19 mouse cellular contexts compared by ENCODE assay signal in the genomic region with DNA sequence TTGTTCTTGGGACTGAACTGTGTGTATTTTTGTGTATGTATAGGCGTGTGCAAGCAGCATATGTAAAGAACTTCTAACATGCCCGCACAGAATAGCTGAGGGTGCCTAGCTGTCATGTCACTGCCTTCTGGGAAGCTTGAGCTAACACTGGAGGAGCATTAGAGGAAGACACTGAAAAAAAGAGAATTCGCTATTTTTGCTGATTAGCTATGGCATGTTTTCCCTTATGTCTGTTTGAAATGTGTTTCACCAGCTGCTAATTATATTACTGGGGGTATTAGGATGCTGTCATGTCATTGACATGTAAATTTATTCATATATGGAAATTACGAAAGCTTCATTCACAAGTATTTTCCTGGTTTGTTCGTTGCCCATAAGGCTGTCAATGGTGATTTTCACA. TPM values are rescaled to one million over a fixed set of nuclear protein-coding genes. Genes with fewer than 3 reads are reported as not detected.
A peak's percentile ranks its signal among the peaks of the same experiment; 100 is the strongest.
DNase-seq lines count a peak whose midpoint lies in the region; ATAC-seq lines count a peak whose summit lies in the region.
"Had no signal": no experiment of that assay in that cellular context is flagged by ENCODE, and none has a peak within 500 bp of the region (broad histone marks: within the 10 kb centered on the region; RNA-seq: fewer than 3 reads in every experiment).

No protein-coding gene starts in this region.

- WGBS in forebrain, embryonic 13.5 days: 44% methylated on average over 5 of the region's 5 CpGs
- 90% methylated on average over 5 of the region's 5 CpGs for WGBS in forebrain, embryonic 10.5 days
- WGBS in kidney, embryonic 15.5 days: 88% methylated on average over 5 of the region's 5 CpGs
- 61% methylated on average over 5 of the region's 5 CpGs for WGBS in neural tube, embryonic 13.5 days
- WGBS in forebrain, embryonic 16.5 days: 17% methylated on average over 5 of the region's 5 CpGs

- H3K27me3 ChIP-seq in forebrain, embryonic 13.5 days: 0 out of 2 replicates have a peak, but pooled peaks cover 3% of the 10 kb centered on the region
- no peaks in the 10 kb centered on the region for H3K27me3 ChIP-seq in forebrain, embryonic 10.5 days (ENCODE audit: poor library complexity, severe bottlenecking)
- H3K27me3 ChIP-seq in kidney, embryonic 15.5 days: no peaks in the 10 kb centered on the region
- H3K27me3 ChIP-seq in neural tube, embryonic 13.5 days: no peaks in the 10 kb centered on the region
- H3K27me3 ChIP-seq in forebrain, embryonic 16.5 days (replicated peaks; ENCODE audit: control insufficient read depth, insufficient read depth, low read length): no peaks in the 10 kb centered on the region; the same call in 1 of the 2 replicates
- H3K27me3 ChIP-seq: limb, embryonic 13.5 days had no signal

- no peak for DNase-seq in forebrain, embryonic 10.5 days (ENCODE audit: extremely low spot score, low spot score)
- no peak for DNase-seq in kidney, adult 11 months
- no peak for DNase-seq in neural tube, embryonic 10.5 days (ENCODE audit: extremely low spot score, low spot score)
- DNase-seq in embryo, embryonic 10.5 days (ENCODE audit: low spot score): no peak
- DNase-seq: adrenal gland, adult 2 months; cerebellum, adult 11 months; cerebellum, postnatal 36 days; heart, adult 18-20 months; heart, postnatal 14 days; right cerebral cortex, adult 18-20 months; thymus, adult 18-20 months had no signal

- H3K36me3 ChIP-seq in forebrain, embryonic 13.5 days (ENCODE audit: poor library complexity, severe bottlenecking): no peaks in the 10 kb centered on the region
- peaks cover 11% of the 10 kb centered on the region for H3K36me3 ChIP-seq in forebrain, embryonic 10.5 days (replicated peaks)
- H3K36me3 ChIP-seq in kidney, embryonic 15.5 days: peaks cover 16% of the 10 kb centered on the region
- H3K36me3 ChIP-seq in neural tube, embryonic 13.5 days: no peaks in the 10 kb centered on the region
- no peaks in the 10 kb centered on the region for H3K36me3 ChIP-seq in forebrain, embryonic 16.5 days (ENCODE audit: control insufficient read depth, insufficient read depth)

- peak overlapping the region; percentile 61; the same call in 1 of the 2 replicates for H3K27ac ChIP-seq in forebrain, embryonic 13.5 days
- no peak overlapping the region for H3K27ac ChIP-seq in forebrain, embryonic 10.5 days
- H3K27ac ChIP-seq in kidney, embryonic 15.5 days: peak overlapping the region; percentile 75
- 0 out of 2 replicates have a peak overlapping the region, but pooled peaks have one; percentile 29 for H3K27ac ChIP-seq in neural tube, embryonic 13.5 days (replicated peaks)
- peak overlapping the region; percentile 46; the same call in 1 of the 2 replicates for H3K27ac ChIP-seq in forebrain, embryonic 16.5 days (ENCODE audit: low read length)
- H3K27ac ChIP-seq: hindbrain, postnatal 0 days; liver, embryonic 14.5 days had no signal

- H3K4me3 ChIP-seq in forebrain, embryonic 13.5 days: no peak overlapping the region
- no peak overlapping the region for H3K4me3 ChIP-seq in forebrain, embryonic 10.5 days
- H3K4me3 ChIP-seq in kidney, embryonic 15.5 days (replicated peaks): no peak overlapping the region
- H3K4me3 ChIP-seq in neural tube, embryonic 13.5 days: no peak overlapping the region
- no peak overlapping the region for H3K4me3 ChIP-seq in forebrain, embryonic 16.5 days (replicated peaks; ENCODE audit: low read length)
- H3K4me3 ChIP-seq: limb, embryonic 13.5 days; myocyte had no signal

- peaks cover 22% of the 10 kb centered on the region for H3K4me1 ChIP-seq in forebrain, embryonic 13.5 days
- peaks cover 17% of the 10 kb centered on the region for H3K4me1 ChIP-seq in forebrain, embryonic 10.5 days
- peaks cover 48% of the 10 kb centered on the region for H3K4me1 ChIP-seq in kidney, embryonic 15.5 days
- peaks cover 13% of the 10 kb centered on the region for H3K4me1 ChIP-seq in neural tube, embryonic 13.5 days (replicated peaks)
- peaks cover 16% of the 10 kb centered on the region for H3K4me1 ChIP-seq in forebrain, embryonic 16.5 days (replicated peaks; ENCODE audit: control insufficient read depth, insufficient read depth, low read length)

- peak; percentile 88 for ATAC-seq in forebrain, embryonic 13.5 days
- no peak for ATAC-seq in kidney, embryonic 15.5 days (replicated peaks; ENCODE audit: low FRiP score)
- ATAC-seq in neural tube, embryonic 13.5 days (ENCODE audit: low read depth): peak; percentile 34; the same call in 1 of the 2 replicates
- peak; percentile 92 for ATAC-seq in forebrain, embryonic 16.5 days
- ATAC-seq: hindbrain, postnatal 0 days had no signal

- no peak overlapping the region for H3K9ac ChIP-seq in forebrain, embryonic 13.5 days
- H3K9ac ChIP-seq in kidney, embryonic 15.5 days: no peak overlapping the region
- no peak overlapping the region for H3K9ac ChIP-seq in neural tube, embryonic 13.5 days
- H3K9ac ChIP-seq in forebrain, embryonic 16.5 days (replicated peaks; ENCODE audit: low read depth, low read length): no peak overlapping the region
- H3K9ac ChIP-seq: limb, embryonic 13.5 days; liver, embryonic 14.5 days had no signal

- H3K4me2 ChIP-seq in forebrain, embryonic 13.5 days: no peak overlapping the region
- no peak overlapping the region for H3K4me2 ChIP-seq in kidney, embryonic 15.5 days
- no peak overlapping the region for H3K4me2 ChIP-seq in neural tube, embryonic 13.5 days
- no peak overlapping the region for H3K4me2 ChIP-seq in forebrain, embryonic 16.5 days (ENCODE audit: low read length)
- H3K4me2 ChIP-seq: limb, embryonic 13.5 days had no signal

- H3K9me3 ChIP-seq in forebrain, embryonic 13.5 days (replicated peaks): 0 out of 2 replicates have a peak, but pooled peaks cover 3% of the 10 kb centered on the region
- H3K9me3 ChIP-seq in forebrain, embryonic 10.5 days: no peaks in the 10 kb centered on the region
- H3K9me3 ChIP-seq in kidney, embryonic 15.5 days (replicated peaks): no peaks in the 10 kb centered on the region
- peaks cover 6% of the 10 kb centered on the region for H3K9me3 ChIP-seq in neural tube, embryonic 13.5 days
- H3K9me3 ChIP-seq in forebrain, embryonic 16.5 days (ENCODE audit: control insufficient read depth, low read length): no peaks in the 10 kb centered on the region
- H3K9me3 ChIP-seq: limb, embryonic 13.5 days had no signal

RNA-seq across cellular contexts. Expression of a gene that starts 24.9 kb away (rescaled TPM):
- 0.85 and 1.6 TPM in 2 replicates for polyA plus RNA-seq in forebrain, embryonic 13.5 days (2015; fragmentation: Nextera tagmentation; extraction: Ambion mirVana)
- polyA plus RNA-seq in forebrain, embryonic 10.5 days (2016; fragmentation: Nextera tagmentation; extraction: Ambion mirVana): 2.8 and 3.1 TPM in 2 replicates
- polyA plus RNA-seq in kidney, embryonic 15.5 days (2015; fragmentation: Nextera tagmentation; extraction: Ambion mirVana): 7.3 and 9.4 TPM in 2 replicates
- polyA plus RNA-seq in neural tube, embryonic 13.5 days (2015; fragmentation: Nextera tagmentation; extraction: Ambion mirVana): 3.0 and 4.6 TPM in 2 replicates
- polyA plus RNA-seq in forebrain, embryonic 16.5 days (2015; fragmentation: Nextera tagmentation; extraction: Ambion mirVana): 0.88 and 0.98 TPM in 2 replicates
